Mouse (Mus musculus) liver, adult (tissue): ENCODE data around the gene Sugt1.

Source experiments
- GATA4 ChIP-seq: IDR thresholded peaks from 2 replicates; pipeline ENCODE4 v1.6.1; 2014; ENCODE audit warnings: mild to moderate bottlenecking, low read length; ENCODE audit not compliant: insufficient replicate concordance

Gene Sugt1

DNA sequence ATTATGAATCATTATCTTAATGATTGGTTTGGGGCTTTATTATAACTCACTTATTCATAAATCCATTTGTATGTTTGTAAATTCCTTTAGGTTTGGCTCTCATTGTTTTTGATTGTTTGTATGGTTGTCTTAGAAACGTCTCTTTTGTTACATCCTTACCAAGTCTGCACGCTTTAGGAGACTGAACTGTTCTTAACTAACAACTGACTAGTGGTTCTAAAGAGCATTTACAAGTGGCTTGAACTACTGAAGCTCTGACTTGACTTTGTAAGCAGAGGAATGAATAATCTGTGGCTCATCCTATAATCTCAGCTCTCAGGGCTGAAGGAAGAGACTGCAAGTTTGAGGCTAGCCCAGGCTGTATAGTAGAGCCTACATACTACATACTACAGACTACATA is 4.1 kb downstream of the Sugt1 start:
- no peak for TF ChIP-seq GATA4

- no peak for TF ChIP-seq GATA4
These were observed 6.6 kb downstream of the Sugt1 start for GRCm38 (mm10) chr14:79594069-79594468.

DNA sequence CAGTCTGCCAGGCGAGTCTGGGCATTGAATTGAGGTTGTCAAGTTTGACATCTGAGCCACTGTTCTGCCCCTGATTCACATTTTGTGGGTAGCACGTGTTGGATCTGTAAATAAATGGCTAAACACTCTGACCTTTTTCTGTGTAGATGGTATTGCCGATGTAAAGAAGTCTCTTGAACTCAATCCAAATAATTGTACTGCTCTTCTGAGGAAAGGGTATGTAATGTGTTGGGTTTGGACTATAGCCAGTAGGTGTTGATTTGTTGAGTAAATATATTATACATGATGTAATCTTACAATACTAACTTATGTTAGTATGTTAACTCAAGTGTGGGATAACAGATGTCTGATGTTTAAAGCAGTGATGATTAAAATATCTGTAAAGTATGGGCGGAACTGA is 9.1 kb downstream of the Sugt1 start:
- no peak for TF ChIP-seq GATA4

GRCm38 (mm10) chr14:79605881-79606280 is 18.4 kb downstream of the Sugt1 start:
- no peak for TF ChIP-seq GATA4

DNA sequence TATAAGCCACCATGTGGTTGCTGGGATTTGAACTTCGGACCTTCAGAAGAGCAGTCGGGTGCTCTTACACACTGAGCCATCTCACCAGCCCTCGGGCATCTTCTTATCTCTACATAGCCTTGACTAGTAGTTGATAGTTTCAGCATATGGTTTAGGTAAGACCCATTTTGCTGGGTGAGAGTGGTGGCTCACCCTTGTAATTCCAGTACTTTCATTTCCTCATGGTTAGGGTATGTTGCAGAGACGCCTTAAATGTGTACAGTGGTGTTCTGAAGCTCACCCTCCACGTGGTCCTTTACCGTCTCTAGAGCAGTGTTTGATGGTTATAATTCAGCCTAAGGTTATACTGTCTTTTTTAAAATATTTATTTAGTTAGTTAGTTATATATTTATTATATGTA is 18.9 kb downstream of the Sugt1 start:
- TF ChIP-seq GATA4, result no peak

- no peak for TF ChIP-seq GATA4
These were observed 19.4 kb downstream of the Sugt1 start for GRCm38 (mm10) chr14:79606867-79607266.

DNA sequence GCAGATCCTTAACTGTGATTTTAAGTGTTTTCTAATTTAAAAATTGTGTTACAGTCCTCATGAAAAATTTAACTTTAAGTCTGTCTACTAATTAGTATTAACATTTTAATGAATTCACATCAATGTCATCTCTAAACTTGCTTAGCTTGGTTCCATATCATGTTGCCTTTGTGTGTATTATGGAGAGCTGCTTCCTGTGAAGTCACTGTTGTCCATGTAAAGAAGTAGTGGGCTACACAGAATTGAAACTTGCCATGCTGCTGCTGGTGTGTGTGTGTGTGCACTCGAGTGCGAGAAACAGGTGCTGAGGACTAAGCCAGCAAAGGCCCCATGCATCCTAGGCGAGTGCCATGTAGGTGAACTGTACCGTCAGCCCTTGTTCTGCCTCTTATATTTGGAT is 19.9 kb downstream of the Sugt1 start:
- no peak for TF ChIP-seq GATA4

GRCm38 (mm10) chr14:79608286-79608685 is 20.8 kb downstream of the Sugt1 start:
- no peak for TF ChIP-seq GATA4

DNA sequence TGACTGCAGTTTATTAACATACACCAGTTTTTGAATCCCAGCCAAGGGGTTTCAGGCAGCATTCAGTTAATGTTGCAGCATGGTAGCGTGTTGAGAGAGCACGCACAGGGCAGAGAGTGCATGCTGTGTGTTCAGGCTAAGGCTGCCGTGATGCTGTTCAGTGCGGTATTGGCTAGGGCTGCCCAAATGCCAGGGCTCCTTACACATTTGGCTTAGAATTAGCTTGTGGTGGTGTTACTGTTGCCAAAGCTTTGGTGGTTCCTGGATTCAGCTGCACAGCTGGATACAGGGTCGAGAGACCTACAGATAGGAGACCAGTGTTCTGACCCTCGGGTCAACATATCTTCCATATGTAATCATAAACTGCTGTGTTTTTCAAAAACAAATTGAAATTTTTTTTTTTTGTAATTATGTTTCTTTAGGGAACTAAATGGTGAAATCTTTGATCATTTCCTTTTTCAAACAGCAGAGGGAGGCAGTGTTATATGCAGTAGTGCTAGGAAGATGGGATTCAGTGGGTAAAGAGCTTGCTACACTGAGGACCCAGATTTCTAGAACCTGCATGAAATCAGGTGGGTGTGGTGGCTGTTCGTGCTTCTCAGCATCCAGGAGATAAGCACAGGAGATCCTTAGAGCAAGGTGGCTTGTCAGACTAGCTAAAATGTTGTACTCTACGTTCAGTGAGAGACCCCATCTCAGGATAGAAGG is 29.8 kb downstream of the Sugt1 start:
- TF ChIP-seq GATA4, result no peak

GRCm38 (mm10) chr14:79619802-79620201 is 32.3 kb downstream of the Sugt1 start:
- TF ChIP-seq GATA4, result no peak

DNA sequence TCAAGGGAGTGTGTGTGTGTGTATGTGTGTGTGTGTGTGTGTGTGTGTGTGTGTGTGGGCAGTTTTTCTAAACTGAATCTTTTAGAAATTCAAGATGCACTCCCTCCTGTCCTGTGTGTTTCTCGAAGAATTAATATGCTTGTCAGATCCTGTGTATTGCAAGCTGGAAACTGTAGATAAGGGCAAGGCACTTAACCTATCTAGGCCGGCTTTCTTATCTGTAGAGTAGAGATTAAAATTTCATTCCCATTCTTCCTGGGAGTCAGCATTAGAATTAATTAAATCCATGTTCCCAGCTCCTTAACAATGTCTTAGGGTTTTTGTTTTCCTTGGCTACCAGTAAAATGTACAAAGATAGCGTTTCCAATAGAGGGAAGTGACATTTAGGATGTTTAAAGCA is 33.7 kb downstream of the Sugt1 start:
- peak; percentile 84 for TF ChIP-seq GATA4

DNA sequence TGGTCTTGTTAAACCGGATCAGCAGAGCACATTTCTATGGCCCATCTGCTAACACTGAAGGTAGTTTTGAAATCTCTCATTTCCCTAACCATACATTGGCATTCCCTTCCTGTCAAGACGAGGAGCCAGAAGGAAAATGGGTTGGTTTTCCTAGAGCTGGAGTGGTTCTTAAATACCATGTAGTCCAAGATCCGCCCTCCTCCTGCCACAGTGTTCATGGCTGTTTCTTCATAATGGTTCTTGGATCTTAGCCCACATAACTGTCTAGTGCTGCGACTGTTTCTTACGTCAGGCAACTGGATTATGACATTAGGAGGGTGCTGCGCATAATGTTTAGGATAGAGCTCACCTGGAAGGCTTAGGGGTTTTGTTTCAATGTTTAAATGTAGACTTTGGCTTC is 44.8 kb downstream of the Sugt1 start:
- no peak for TF ChIP-seq GATA4

DNA sequence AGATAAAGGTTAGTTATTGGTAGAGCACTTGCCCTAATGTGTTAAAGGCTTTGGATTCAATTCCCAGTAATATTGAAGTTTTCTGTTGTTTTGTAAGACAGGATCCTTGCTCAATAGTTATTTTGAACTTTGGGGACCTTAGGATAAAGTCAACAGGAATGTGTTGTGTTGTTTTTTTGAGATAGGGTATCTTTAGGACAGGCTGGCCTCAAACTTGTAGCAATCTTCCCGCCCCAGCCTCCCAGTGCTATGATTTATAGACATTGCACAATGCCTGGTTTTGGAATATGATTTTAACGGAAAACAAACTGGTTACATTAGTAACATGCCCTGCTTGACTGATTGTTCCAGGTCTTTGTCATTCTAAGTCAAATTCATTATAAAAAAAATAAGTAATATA is 45.7 kb downstream of the Sugt1 start:
- peak; percentile 98 for TF ChIP-seq GATA4

DNA sequence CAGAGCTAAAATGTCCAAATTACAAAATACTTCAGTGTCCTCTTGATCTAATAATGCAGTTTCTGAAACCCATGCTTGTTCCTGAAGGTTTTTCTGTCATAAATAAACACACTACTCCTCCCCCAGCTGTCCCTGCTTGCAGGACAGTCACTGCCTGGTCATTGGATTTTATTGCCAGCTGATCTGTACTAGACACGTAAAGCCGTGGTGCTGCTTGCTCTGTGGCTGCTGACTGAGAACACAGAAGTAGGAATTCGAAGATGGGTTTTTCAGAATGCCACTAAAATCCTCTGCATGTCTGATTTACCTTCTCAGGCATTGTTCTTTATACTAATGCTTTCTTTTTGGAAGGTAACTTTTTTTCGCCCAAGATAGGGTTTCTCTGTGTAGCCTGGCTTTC is 49.3 kb downstream of the Sugt1 start:
- TF ChIP-seq GATA4, result no peak

- no peak for TF ChIP-seq GATA4
These were observed 54.6 kb downstream of the Sugt1 start for GRCm38 (mm10) chr14:79642063-79642462.

DNA sequence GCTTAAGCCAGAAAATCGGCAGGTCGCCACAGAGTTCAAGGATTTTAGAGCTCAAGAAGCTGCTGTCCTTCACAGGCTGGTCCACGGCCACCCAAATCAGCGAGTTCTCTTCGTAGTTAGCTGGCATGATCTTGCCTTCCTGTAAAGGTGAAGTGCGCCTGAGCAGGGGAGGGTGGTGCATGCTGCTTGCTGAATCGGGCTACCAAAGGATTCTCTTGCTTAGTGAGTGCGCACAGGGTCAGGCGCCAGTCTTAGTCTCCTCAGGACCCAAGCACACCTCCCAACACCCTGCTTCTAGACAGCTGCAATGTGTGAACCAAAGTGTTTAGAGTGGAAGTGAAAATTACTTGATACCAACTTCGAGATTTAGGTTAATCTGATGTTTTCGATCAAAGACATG is 57.9 kb downstream of the Sugt1 start:
- no peak for TF ChIP-seq GATA4

GRCm38 (mm10) chr14:79649680-79650079 is 62.2 kb downstream of the Sugt1 start:
- no peak for TF ChIP-seq GATA4
